Mouse (Mus musculus) lung, postnatal 0 days (tissue): Measurements from ENCODE around the gene Fyn.

ENCODE experiments used
- CTCF ChIP-seq: IDR thresholded peaks from 2 replicates; pipeline ENCODE4 v1.5.1; 2016; ENCODE audit warnings: antibody characterized with exemption, mild to moderate bottlenecking
- EP300 ChIP-seq: IDR thresholded peaks from 2 replicates; pipeline ENCODE4 v1.6.1; 2016; ENCODE audit warnings: antibody characterized with exemption, mild to moderate bottlenecking, control low read depth

GRCm38 (mm10) chr10:39443122-39443521 lies 74.5 kb downstream of the Fyn start:
- TF ChIP-seq CTCF: no peak
- TF ChIP-seq EP300: no peak
